Mouse (Mus musculus) forebrain, embryonic 13.5 days (tissue): ENCODE measurements around the gene Olfr1449. TPM values are rescaled to one million over a fixed set of nuclear protein-coding genes. Genes with fewer than 3 reads are reported as not detected.
"Not testable (repeated sequence)": the region's sequence is repeated elsewhere in the genome, so short reads cannot be mapped to it uniquely, and the experiment has no call there.

Experiments used
- ATAC-seq: fragments of 200-750 bp; cut with Nextera tagmentation; 2 replicates; pipeline ENCODE4 v1.8.0; 2017
- H3K27ac ChIP-seq: fragments of 300-500 bp; sonication (generic); 2 replicates; pipeline ENCODE4 v1.5.1; 2015; ENCODE audit warnings: inconsistent platforms, mild to moderate bottlenecking, moderate library complexity
- H3K27me3 ChIP-seq: fragments of 300-500 bp; sonication (generic); 2 replicates; pipeline ENCODE4 v1.6.1; 2015; ENCODE audit warnings: mild to moderate bottlenecking, inconsistent platforms
- H3K36me3 ChIP-seq: fragments of 300-500 bp; sonication (generic); 2 replicates; pipeline ENCODE4 v1.6.1; 2015; ENCODE audit warnings: mild to moderate bottlenecking, inconsistent platforms; ENCODE audit not compliant: poor library complexity, severe bottlenecking
- H3K4me1 ChIP-seq: fragments of 300-500 bp; sonication (generic); 2 replicates; pipeline ENCODE4 v1.6.1; 2015; ENCODE audit warnings: inconsistent platforms
- H3K4me2 ChIP-seq: fragments of 300-500 bp; sonication (generic); 2 replicates; pipeline ENCODE4 v1.6.1; 2015; ENCODE audit warnings: inconsistent platforms, mild to moderate bottlenecking, moderate library complexity
- H3K4me3 ChIP-seq: fragments of 300-500 bp; sonication (generic); 2 replicates; pipeline ENCODE4 v1.5.1; 2015; ENCODE audit warnings: mild to moderate bottlenecking, inconsistent platforms
- H3K9ac ChIP-seq: fragments of 300-500 bp; sonication (generic); 2 replicates; pipeline ENCODE4 v1.6.1; 2015; ENCODE audit warnings: mild to moderate bottlenecking, inconsistent platforms
- H3K9me3 ChIP-seq: fragments of 300-500 bp; sonication (generic); replicated peaks from 2 replicates; pipeline ENCODE4 v1.6.1; 2016; ENCODE audit warnings: inconsistent platforms
- WGBS: fragments of 180-500 bp; shearing (Covaris S2); methylation state at CpG from one replicate; pipeline ENCODE4 v1.1.7; 2015; 5-methylcytosine and 5-hydroxymethylcytosine counted together
- polyA plus RNA-seq: library from polyadenylated mRNA; unstranded; fragments of >200 nt; fragmentation: Nextera tagmentation; extraction: Ambion mirVana; gene quantifications from 2 replicates; pipeline ENCODE4 v1.2.1, GENCODE M21; 2015

Gene Olfr1449
- not detected in 2 replicates for polyA plus RNA-seq

GRCm38 (mm10) chr19:12930540-12930939 is at the start of gene Olfr1449:
Gene Olfr1449, plus strand, starts transcription at chr19:12930840.
- Histone ChIP-seq H3K27me3 (no peaks in the 10 kb centered on the region), H3K36me3 (no peaks in the 10 kb centered on the region), H3K9ac (no peak within 1 kb of the TSS)

GRCm38 (mm10) chr19:12883555-12883954 is 47.1 kb upstream of the Olfr1449 start, which contains the start of gene Olfr1445:
Gene Olfr1445, plus strand, starts transcription at chr19:12883855.
- Histone ChIP-seq H3K36me3 (no peaks in the 10 kb centered on the region), H3K4me3 (no peak within 1 kb of the TSS), H3K9me3 (peaks cover under 1% of the 10 kb centered on the region; the same call in 1 of the 2 replicates), H3K4me2 (no peak within 1 kb of the TSS), H3K9ac (no peak within 1 kb of the TSS), H3K27me3 (no peaks in the 10 kb centered on the region), H3K4me1 (no peaks in the 10 kb centered on the region), H3K27ac (no peak within 1 kb of the TSS)
- ATAC-seq, result no peak
- WGBS, result 85% methylated on average over 2 of the region's 2 CpGs

More at GRCm38 (mm10) chr19:12930540-12930939, at the start of gene Olfr1449:
- H3K4me2 ChIP-seq, result no peak within 1 kb of the TSS
- H3K4me3 ChIP-seq, result no peak within 1 kb of the TSS
- no peaks in the 10 kb centered on the region for H3K4me1 ChIP-seq
- no peak for ATAC-seq
- no peak within 1 kb of the TSS for H3K27ac ChIP-seq
- peaks cover 8% of the 10 kb centered on the region for H3K9me3 ChIP-seq

GRCm38 (mm10) chr19:12893424-12893823 is 37.2 kb upstream of the Olfr1449 start, which contains the start of gene Olfr1446:
Gene Olfr1446, minus strand, starts transcription at chr19:12893524.
- H3K36me3 ChIP-seq, result no peaks in the 10 kb centered on the region
- ATAC-seq, result no peak
- H3K4me1 ChIP-seq, result no peaks in the 10 kb centered on the region
- peaks cover 3% of the 10 kb centered on the region; the same call in 1 of the 2 replicates for H3K9me3 ChIP-seq
- H3K27me3 ChIP-seq, result no peaks in the 10 kb centered on the region
- no peak within 1 kb of the TSS for H3K27ac ChIP-seq
- no peak within 1 kb of the TSS for H3K4me2 ChIP-seq
- H3K4me3 ChIP-seq, result no peak within 1 kb of the TSS
- no peak within 1 kb of the TSS for H3K9ac ChIP-seq
- 85% methylated on average over 1 of the region's 1 CpGs for WGBS

- no peaks in the 10 kb centered on the region for H3K27me3 ChIP-seq
- H3K27ac ChIP-seq, result no peak within 1 kb of the TSS
- H3K9me3 ChIP-seq, result no peaks in the 10 kb centered on the region
- H3K9ac ChIP-seq, result no peak within 1 kb of the TSS
- ATAC-seq, result no peak
- 92% methylated on average over 1 of the region's 1 CpGs for WGBS
- no peak within 1 kb of the TSS for H3K4me2 ChIP-seq
- H3K4me3 ChIP-seq, result no peak within 1 kb of the TSS
- H3K36me3 ChIP-seq, result no peaks in the 10 kb centered on the region
- no peaks in the 10 kb centered on the region for H3K4me1 ChIP-seq
Measured at GRCm38 (mm10) chr19:12903643-12904042, 27.0 kb upstream of the Olfr1449 start, which contains the start of gene Olfr1447. Gene Olfr1447, minus strand, starts transcription at chr19:12903743.

GRCm38 (mm10) chr19:12924319-12924718 is 6.3 kb upstream of the Olfr1449 start, which contains the start of gene Olfr1448:
Gene Olfr1448, minus strand, starts transcription at chr19:12924419.
- whole genome bisulfite sequencing, result 80% methylated on average over 1 of the region's 1 CpGs
- ATAC-seq, result no peak
- H3K4me1 ChIP-seq, result no peaks in the 10 kb centered on the region

GRCm38 (mm10) chr19:12949958-12950357 is 19.3 kb downstream of the Olfr1449 start, which contains the start of gene Olfr1450:
Gene Olfr1450, plus strand, starts transcription at chr19:12950258.
- no peaks in the 10 kb centered on the region for H3K27me3 ChIP-seq
- H3K4me2 ChIP-seq, result no peak within 1 kb of the TSS
- peaks cover 19% of the 10 kb centered on the region; the same call in 1 of the 2 replicates for H3K9me3 ChIP-seq
- H3K9ac ChIP-seq, result no peak within 1 kb of the TSS
- no peaks in the 10 kb centered on the region for H3K36me3 ChIP-seq
- WGBS, result 95% methylated on average over 1 of the region's 1 CpGs
- ATAC-seq, result no peak
- H3K4me1 ChIP-seq, result no peaks in the 10 kb centered on the region
- H3K4me3 ChIP-seq, result no peak within 1 kb of the TSS
- no peak within 1 kb of the TSS for H3K27ac ChIP-seq

More at GRCm38 (mm10) chr19:12924319-12924718, 6.3 kb upstream of the Olfr1449 start, which contains the start of gene Olfr1448:
- H3K27ac ChIP-seq, result no peak within 1 kb of the TSS
- H3K4me3 ChIP-seq, result no peak within 1 kb of the TSS
- no peak within 1 kb of the TSS for H3K4me2 ChIP-seq
- peaks cover 2% of the 10 kb centered on the region for H3K9me3 ChIP-seq
- H3K27me3 ChIP-seq, result no peaks in the 10 kb centered on the region
- H3K36me3 ChIP-seq, result no peaks in the 10 kb centered on the region
- H3K9ac ChIP-seq, result no peak within 1 kb of the TSS

- not testable (repeated sequence) for H3K27me3 ChIP-seq, H3K4me2 ChIP-seq, H3K36me3 ChIP-seq, ATAC-seq, H3K4me3 ChIP-seq, H3K27ac ChIP-seq, H3K9ac ChIP-seq, H3K4me1 ChIP-seq
- 81% methylated on average over 5 of the region's 5 CpGs for WGBS
- H3K9me3 ChIP-seq, result peaks cover 40% of the 10 kb centered on the region
Measured at GRCm38 (mm10) chr19:12970082-12970481, 39.4 kb downstream of the Olfr1449 start.

Other genes with a start within 250 kb of the Olfr1449 start
- gene Keg1, start 235.1 kb upstream of the Olfr1449 start, polyA plus RNA-seq, result not detected in 2 replicates
- gene Cntf, start 165.2 kb upstream of the Olfr1449 start, polyA plus RNA-seq, result 1.9 and 2.3 TPM in 2 replicates
- 16.3 and 16.8 TPM in 2 replicates for gene Zfp91, start 134.7 kb upstream of the Olfr1449 start, polyA plus RNA-seq
- 0.74 and 0.94 TPM in 2 replicates for gene Lpxn, start 134.6 kb upstream of the Olfr1449 start, polyA plus RNA-seq
- gene Gm5244, start 84.2 kb upstream of the Olfr1449 start, polyA plus RNA-seq, result not detected in 2 replicates
- not detected in 2 replicates for gene Olfr1444, start 73.6 kb upstream of the Olfr1449 start, polyA plus RNA-seq
- gene Olfr1445, start 47.0 kb upstream of the Olfr1449 start, polyA plus RNA-seq, result not detected in 2 replicates
- gene Olfr1446, start 37.3 kb upstream of the Olfr1449 start, polyA plus RNA-seq, result not detected in 2 replicates
- gene Olfr1447, start 27.1 kb upstream of the Olfr1449 start, polyA plus RNA-seq, result not detected in 2 replicates
- not detected in 2 replicates for gene Olfr1448, start 6.4 kb upstream of the Olfr1449 start, polyA plus RNA-seq
- not detected in 2 replicates for gene Olfr1450, start 19.4 kb downstream of the Olfr1449 start, polyA plus RNA-seq
- not detected in 2 replicates for gene Olfr1451, start 64.2 kb downstream of the Olfr1449 start, polyA plus RNA-seq
- not detected in 2 replicates for gene Olfr1453, start 97.5 kb downstream of the Olfr1449 start, polyA plus RNA-seq
- gene Olfr1454, start 129.8 kb downstream of the Olfr1449 start, polyA plus RNA-seq, result not detected in 2 replicates
- not detected in 2 replicates for gene Olfr1457, start 167.1 kb downstream of the Olfr1449 start, polyA plus RNA-seq
- not detected in 2 replicates for gene Olfr1458, start 175.9 kb downstream of the Olfr1449 start, polyA plus RNA-seq
- not detected in 2 replicates for gene Olfr1459, start 218.7 kb downstream of the Olfr1449 start, polyA plus RNA-seq
- gene Olfr1461, start 232.2 kb downstream of the Olfr1449 start, polyA plus RNA-seq, result not detected in 2 replicates